Mouse (Mus musculus) heart, postnatal 0 days (tissue): ENCODE results near the gene Surf4.

Experiments used
- CTCF ChIP-seq: IDR thresholded peaks from 2 replicates; pipeline ENCODE4 v1.5.1; 2016; ENCODE audit warnings: antibody characterized with exemption, control low read depth, low read depth
- EP300 ChIP-seq: IDR thresholded peaks from 2 replicates; pipeline ENCODE4 v1.6.1; 2016; ENCODE audit warnings: antibody characterized with exemption, low read depth

DNA sequence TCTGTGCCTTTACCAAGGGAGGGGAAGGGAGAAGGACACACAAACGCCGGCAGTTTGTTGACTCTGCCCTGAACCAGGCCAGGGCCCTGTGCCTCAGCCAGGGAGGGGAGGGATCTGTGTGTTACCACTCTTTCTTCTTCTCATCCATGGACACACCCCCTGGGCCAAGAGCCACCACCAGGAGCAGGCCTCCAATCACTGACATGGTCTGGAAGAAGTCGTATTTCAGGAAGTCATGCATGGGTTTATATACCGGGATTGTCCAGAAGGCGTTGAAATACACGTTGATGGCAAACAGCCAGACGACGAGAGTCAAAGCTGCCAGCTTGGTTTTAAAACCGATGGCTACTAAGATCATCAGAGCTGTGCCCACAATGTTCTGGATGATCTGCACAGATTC lies 11.9 kb downstream of the Surf4 start:
- TF ChIP-seq CTCF (no peak), EP300 (no peak)
